In the genomic region with DNA sequence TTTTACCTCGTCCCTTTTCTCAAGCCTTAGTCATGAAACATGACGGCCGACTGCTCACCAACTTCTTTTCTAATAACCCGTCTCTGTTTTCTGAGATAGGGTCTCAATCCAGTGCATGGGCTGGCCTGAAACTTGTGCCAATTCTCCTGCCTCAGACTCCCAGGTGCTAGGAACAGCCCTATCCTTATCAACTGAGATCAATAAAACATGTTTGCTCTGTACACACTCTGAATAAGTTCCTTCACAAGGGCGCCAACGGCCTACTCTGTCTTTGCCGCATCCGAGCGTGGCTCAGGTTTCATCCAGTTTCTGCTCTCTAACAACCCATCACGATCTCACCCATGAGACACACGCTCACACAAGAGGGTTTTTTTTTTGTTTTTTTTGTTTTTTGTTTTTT, we compare ENCODE assay signal across 18 mouse cellular contexts.
"Had no signal": no experiment of that assay in that cellular context is flagged by ENCODE, and none has a peak within 500 bp of the region (broad histone marks: within the 10 kb centered on the region; RNA-seq: fewer than 3 reads in every experiment).

No protein-coding gene starts in this region.

- H3K4me3 ChIP-seq: limb, embryonic 12.5 days; limb, embryonic 15.5 days; midbrain, embryonic 12.5 days; midbrain, embryonic 15.5 days; neural tube, embryonic 13.5 days had no signal

- H3K27ac ChIP-seq: limb, embryonic 15.5 days; liver, embryonic 14.5 days; macrophage; midbrain, embryonic 12.5 days; midbrain, embryonic 15.5 days; neural tube, embryonic 13.5 days had no signal

- H3K27me3 ChIP-seq: limb, embryonic 12.5 days; limb, embryonic 15.5 days; midbrain, embryonic 12.5 days; midbrain, embryonic 15.5 days; neural tube, embryonic 13.5 days had no signal

- H3K36me3 ChIP-seq: midbrain, embryonic 15.5 days had no signal

- H3K9ac ChIP-seq: limb, embryonic 12.5 days; limb, embryonic 15.5 days; liver, embryonic 14.5 days; midbrain, embryonic 12.5 days; midbrain, embryonic 15.5 days; neural tube, embryonic 13.5 days had no signal

- H3K4me1 ChIP-seq: limb, embryonic 12.5 days; limb, embryonic 15.5 days; midbrain, embryonic 15.5 days had no signal

- ATAC-seq: lung, postnatal 0 days; midbrain, embryonic 15.5 days had no signal

- DNase-seq: kidney, adult 18-20 months; kidney, adult 9 months; kidney, postnatal 14 days; kidney, postnatal 4 days; left cerebral cortex, postnatal 4 days; lung, adult 18-20 months; right cerebral cortex, postnatal 25 days; thymus, adult 2 months; thymus, postnatal 14 days; thymus, postnatal 4 days had no signal

- H3K9me3 ChIP-seq: limb, embryonic 15.5 days; midbrain, embryonic 12.5 days; midbrain, embryonic 15.5 days; neural tube, embryonic 13.5 days had no signal

- H3K4me2 ChIP-seq: limb, embryonic 12.5 days; limb, embryonic 15.5 days; midbrain, embryonic 12.5 days; midbrain, embryonic 15.5 days; neural tube, embryonic 13.5 days had no signal
